Mouse (Mus musculus) regulatory T cell (primary cell): Measurements from ENCODE around the gene Fbxl17.

Experiments used
- in situ Hi-C: fragments of 300-600 bp; cut with MboI, MseI; formaldehyde crosslinking; loops from one replicate; pipeline ENCODE4 v1.15.1; 2025; ENCODE audit warnings: high pct_unique_total_duplicates

Gene Fbxl17

GRCm38 (mm10) chr17:63462512-63462911 is 37.3 kb downstream of the Fbxl17 start:
- in situ Hi-C loops, result loop anchor here (5.0 kb wide), 1 partner anchor 140 kb away; no protein-coding TSS in a partner anchor

- in situ Hi-C loops, result loop anchor here (5.0 kb wide), 1 partner anchor 138 kb away; no protein-coding TSS in a partner anchor
These were observed 39.9 kb downstream of the Fbxl17 start for GRCm38 (mm10) chr17:63459712-63460495.

- in situ Hi-C loops, result no loop called here
These were observed 41.8 kb downstream of the Fbxl17 start for GRCm38 (mm10) chr17:63458052-63458451.

- in situ Hi-C loops, result no loop called here
These were observed 48.4 kb downstream of the Fbxl17 start for GRCm38 (mm10) chr17:63451311-63452006.

- in situ Hi-C loops, result no loop called here
These were observed 52.1 kb downstream of the Fbxl17 start for GRCm38 (mm10) chr17:63447691-63448090.

GRCm38 (mm10) chr17:63446971-63447679 is 52.7 kb downstream of the Fbxl17 start:
- in situ Hi-C loops, result no loop called here

GRCm38 (mm10) chr17:63445212-63445611 is 54.6 kb downstream of the Fbxl17 start:
- in situ Hi-C loops, result no loop called here

GRCm38 (mm10) chr17:63437424-63437823 is 62.4 kb downstream of the Fbxl17 start:
- in situ Hi-C loops, result no loop called here

- in situ Hi-C loops, result no loop called here
These were observed 65.7 kb downstream of the Fbxl17 start for GRCm38 (mm10) chr17:63434081-63434480.

- in situ Hi-C loops, result no loop called here
These were observed 68.2 kb downstream of the Fbxl17 start for GRCm38 (mm10) chr17:63431650-63432049.

- in situ Hi-C loops, result no loop called here
These were observed 69.3 kb downstream of the Fbxl17 start for GRCm38 (mm10) chr17:63430395-63431075.

- in situ Hi-C loops, result no loop called here
These were observed 76.0 kb downstream of the Fbxl17 start for GRCm38 (mm10) chr17:63423851-63424250.

GRCm38 (mm10) chr17:63422685-63423084 is 77.1 kb downstream of the Fbxl17 start:
- in situ Hi-C loops, result no loop called here

- in situ Hi-C loops, result no loop called here
These were observed 78.0 kb downstream of the Fbxl17 start for GRCm38 (mm10) chr17:63421864-63422263.

- in situ Hi-C loops, result no loop called here
These were observed 80.3 kb downstream of the Fbxl17 start for GRCm38 (mm10) chr17:63419503-63419902.

GRCm38 (mm10) chr17:63413973-63414580 is 85.7 kb downstream of the Fbxl17 start:
- in situ Hi-C loops, result no loop called here

GRCm38 (mm10) chr17:63411564-63411963 is 88.3 kb downstream of the Fbxl17 start:
- in situ Hi-C loops, result no loop called here

GRCm38 (mm10) chr17:63410101-63410500 is 89.7 kb downstream of the Fbxl17 start:
- in situ Hi-C loops, result no loop called here

- in situ Hi-C loops, result no loop called here
These were observed 93.9 kb downstream of the Fbxl17 start for GRCm38 (mm10) chr17:63405955-63406354.

- in situ Hi-C loops, result no loop called here
These were observed 94.3 kb downstream of the Fbxl17 start for GRCm38 (mm10) chr17:63405471-63405870.

- in situ Hi-C loops, result no loop called here
These were observed 94.8 kb downstream of the Fbxl17 start for GRCm38 (mm10) chr17:63404968-63405367.
